In the genomic region with DNA sequence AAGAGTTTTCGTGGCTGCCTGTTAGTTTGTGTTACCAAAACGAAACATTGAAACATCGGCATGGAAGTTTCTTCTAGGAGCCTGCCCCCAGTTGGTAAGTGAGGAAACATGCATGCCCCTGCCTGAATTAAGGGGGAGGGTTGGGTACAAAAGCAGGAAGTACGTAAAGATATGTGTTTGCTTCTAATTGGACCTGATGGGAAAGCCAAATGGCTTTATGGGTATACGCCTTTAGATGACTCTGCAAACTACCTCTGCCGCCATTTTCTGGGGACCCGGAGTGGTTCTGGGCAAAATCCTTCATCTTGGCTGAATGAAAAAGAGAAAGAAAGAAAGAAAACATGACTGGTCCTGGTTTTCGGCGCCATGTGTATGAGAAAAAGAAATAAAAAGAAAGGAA, we compare ENCODE assay signal across 10 mouse cellular contexts. TPM values are rescaled to one million over a fixed set of nuclear protein-coding genes. Genes with fewer than 3 reads are reported as not detected.
DNase-seq lines count a peak whose midpoint lies in the region; ATAC-seq and TF ChIP-seq lines count a peak whose summit lies in the region.
"Had no signal": no experiment of that assay in that cellular context is flagged by ENCODE, and none has a peak within 500 bp of the region (broad histone marks: within the 10 kb centered on the region; RNA-seq: fewer than 3 reads in every experiment).

No protein-coding gene starts in this region.

- no peak for DNase-seq in gastrocnemius, adult 2 months
- DNase-seq in gastrocnemius, adult 8-10 months (ENCODE audit: low spot score in 2 of 2), result no peak
- peak; percentile 77 to 84 for DNase-seq in spleen, postnatal 36 days (ENCODE audit: low spot score in 2 of 2)
- no peak for DNase-seq in frontal cortex, postnatal 36 days (ENCODE audit: low spot score in 2 of 2)
- DNase-seq in embryo, embryonic 10.5 days (ENCODE audit: low spot score), result no peak

- peaks cover 19% of the 10 kb centered on the region for H3K36me3 ChIP-seq in liver, embryonic 16.5 days (ENCODE audit: control insufficient read depth, insufficient read depth)
- H3K36me3 ChIP-seq in forebrain, embryonic 15.5 days, result no peaks in the 10 kb centered on the region
- H3K36me3 ChIP-seq: heart, embryonic 12.5 days; limb, embryonic 12.5 days had no signal

- H3K4me2 ChIP-seq in liver, embryonic 16.5 days (ENCODE audit: low read depth, low read length), result peak overlapping the region; percentile 75
- no peak overlapping the region for H3K4me2 ChIP-seq in forebrain, embryonic 15.5 days (replicated peaks)
- H3K4me2 ChIP-seq: heart, embryonic 12.5 days; limb, embryonic 12.5 days had no signal

- no peak overlapping the region for H3K27ac ChIP-seq in gastrocnemius, adult 2 months
- H3K27ac ChIP-seq in liver, embryonic 16.5 days (ENCODE audit: low read length), result peak overlapping the region; percentile 93
- H3K27ac ChIP-seq in forebrain, embryonic 15.5 days (replicated peaks), result no peak overlapping the region
- H3K27ac ChIP-seq: limb, embryonic 12.5 days had no signal

- ATAC-seq in activated CD4-positive, CD25-positive, alpha-beta regulatory T cell, adult 4 months, result peak; percentile 95
- peak; percentile 91 for ATAC-seq in liver, embryonic 16.5 days (ENCODE audit: low read depth)
- no peak for ATAC-seq in forebrain, embryonic 15.5 days (replicated peaks)

- no peak for TF ChIP-seq CTCF in gastrocnemius, adult 2 months (IDR thresholded peaks at IDR 0.05)

- H3K27me3 ChIP-seq in liver, embryonic 16.5 days (ENCODE audit: control insufficient read depth, insufficient read depth, low read depth, low read length), result no peaks in the 10 kb centered on the region
- H3K27me3 ChIP-seq in forebrain, embryonic 15.5 days, result no peaks in the 10 kb centered on the region
- H3K27me3 ChIP-seq: heart, embryonic 12.5 days; limb, embryonic 12.5 days had no signal

- WGBS in liver, embryonic 16.5 days (ENCODE audit: insufficient replicate concordance), result 13% methylated on average over 9 of the region's 9 CpGs
- WGBS in forebrain, embryonic 15.5 days, result 91% methylated on average over 9 of the region's 9 CpGs

- peak overlapping the region; percentile 42 for H3K4me3 ChIP-seq in gastrocnemius, adult 2 months
- peak overlapping the region; percentile 74 for H3K4me3 ChIP-seq in liver, embryonic 16.5 days (ENCODE audit: low read depth, low read length)
- H3K4me3 ChIP-seq in forebrain, embryonic 15.5 days, result no peak overlapping the region
- H3K4me3 ChIP-seq: heart, embryonic 12.5 days; limb, embryonic 12.5 days had no signal

- peak overlapping the region; percentile 79 for H3K9ac ChIP-seq in liver, embryonic 16.5 days (ENCODE audit: low read depth, low read length)
- H3K9ac ChIP-seq in forebrain, embryonic 15.5 days (replicated peaks), result no peak overlapping the region
- H3K9ac ChIP-seq: heart, embryonic 12.5 days; limb, embryonic 12.5 days had no signal

- intact Hi-C loops in gastrocnemius, adult 2 months (cut with DNase I), result no loop called here

- H3K4me1 ChIP-seq in liver, embryonic 16.5 days (ENCODE audit: control insufficient read depth, low read depth, low read length), result peaks cover 9% of the 10 kb centered on the region
- no peaks in the 10 kb centered on the region for H3K4me1 ChIP-seq in forebrain, embryonic 15.5 days
- H3K4me1 ChIP-seq: heart, embryonic 12.5 days; limb, embryonic 12.5 days had no signal

- no peaks in the 10 kb centered on the region for H3K9me3 ChIP-seq in liver, embryonic 16.5 days (replicated peaks; ENCODE audit: control insufficient read depth, low read length)
- no peaks in the 10 kb centered on the region for H3K9me3 ChIP-seq in forebrain, embryonic 15.5 days
- H3K9me3 ChIP-seq: heart, embryonic 12.5 days; limb, embryonic 12.5 days had no signal

RNA-seq across cellular contexts. Expression of a gene that starts 33.1 kb away (rescaled TPM):
- 1 to 10 TPM in 1 of 2 experiments, under 1 TPM in 1; 0.99 to 1.1 TPM for total RNA-seq in gastrocnemius, adult 2 months (2021)
- under 1 TPM in 3 of 4 experiments, not detected in 1; 0.24 to 0.43 (median 0.34) TPM for total RNA-seq in gastrocnemius, adult 8-10 months (2022)
- 1 to 10 TPM; 4.1 to 4.6 TPM for polyA plus RNA-seq in activated CD4-positive, CD25-positive, alpha-beta regulatory T cell, adult 4 months (2017; shearing (Covaris generic))
- polyA plus RNA-seq in liver, embryonic 16.5 days (2015; fragmentation: Nextera tagmentation; extraction: Ambion mirVana), result 2.0 and 2.5 TPM in 2 replicates
- polyA plus RNA-seq in forebrain, embryonic 15.5 days (2015; fragmentation: Nextera tagmentation; extraction: Ambion mirVana), result 0.10 and 0.15 TPM in 2 replicates

RNA-seq across cellular contexts. Expression of a gene that starts 49.2 kb away (rescaled TPM):
- under 1 TPM; 0.05 to 0.06 TPM for total RNA-seq in gastrocnemius, adult 2 months (2021)
- total RNA-seq in gastrocnemius, adult 8-10 months (2022), result under 1 TPM in 1 of 4 experiments, not detected in 3; 0.08 TPM
- polyA plus RNA-seq in activated CD4-positive, CD25-positive, alpha-beta regulatory T cell, adult 4 months (2017; shearing (Covaris generic)), result under 1 TPM; 0.19 to 0.44 TPM
- 0.99 and 1.2 TPM in 2 replicates for polyA plus RNA-seq in liver, embryonic 16.5 days (2015; fragmentation: Nextera tagmentation; extraction: Ambion mirVana)
- not detected in 2 replicates for polyA plus RNA-seq in forebrain, embryonic 15.5 days (2015; fragmentation: Nextera tagmentation; extraction: Ambion mirVana)
- polyA plus RNA-seq: heart, embryonic 12.5 days; limb, embryonic 12.5 days had no signal

Comparison
In these comparisons a context has a peak if more than half of its experiments do, and no peak if none do; other contexts are left out.
1. DNase-seq: peak in spleen, postnatal 36 days (2 of 2); none in gastrocnemius, adult 2 months (single experiment), gastrocnemius, adult 8-10 months (0 of 2), frontal cortex, postnatal 36 days (0 of 2) and embryo, embryonic 10.5 days (single experiment).